Mouse (Mus musculus) cerebellum, adult 2 months (tissue): ENCODE measurements at regions not wholly inside any gene's neighbourhood (a gene's known extent, or its start where the extent isn't known, plus 50 kb on each side); places are given as distances from the start of the nearest gene placed in this dataset.

Source experiments
- DNase-seq, 2 experiments: peaks; one replicate each; pipeline ENCODE4 v3.0.0; 2021
- H3K27ac ChIP-seq: fragments of 200-500 bp; 2 replicates; pipeline ENCODE4 v1.5.1; 2012; ENCODE audit warnings: low read length, control low read depth, inconsistent platforms; ENCODE audit not compliant: insufficient read depth
- H3K27me3 ChIP-seq: fragments of 200-500 bp; 2 replicates; pipeline ENCODE4 v1.6.1; 2012; ENCODE audit warnings: inconsistent platforms, mild to moderate bottlenecking, low read length, moderate library complexity; ENCODE audit not compliant: control insufficient read depth, insufficient read depth
- H3K4me1 ChIP-seq: fragments of 200-500 bp; 2 replicates; pipeline ENCODE4 v1.6.1; 2011; ENCODE audit warnings: low read length; ENCODE audit not compliant: control insufficient read depth, insufficient read depth
- H3K4me3 ChIP-seq: fragments of 200-500 bp; replicated peaks from 2 replicates; pipeline ENCODE3; 2011; ENCODE audit warnings: mild to moderate bottlenecking, low read depth, low read length, control low read depth; ENCODE audit not compliant: insufficient read depth
- CTCF ChIP-seq: fragments of 200-500 bp; IDR thresholded peaks from 2 replicates; pipeline ENCODE4 v1.5.1; 2011; ENCODE audit warnings: low read depth, mild to moderate bottlenecking, control low read depth, low read length, moderate library complexity, borderline replicate concordance; ENCODE audit not compliant: insufficient read depth
- POLR2A ChIP-seq: fragments of 200-500 bp; IDR thresholded peaks from 2 replicates; pipeline ENCODE4 v1.6.1; 2011; ENCODE audit warnings: low read length, control low read depth, borderline replicate concordance; ENCODE audit not compliant: insufficient read depth
- WGBS: fragments of 180-500 bp; shearing (Covaris S2); methylation state at CpG from one replicate; pipeline ENCODE4 v1.1.7; 2018; 5-methylcytosine and 5-hydroxymethylcytosine counted together

DNA sequence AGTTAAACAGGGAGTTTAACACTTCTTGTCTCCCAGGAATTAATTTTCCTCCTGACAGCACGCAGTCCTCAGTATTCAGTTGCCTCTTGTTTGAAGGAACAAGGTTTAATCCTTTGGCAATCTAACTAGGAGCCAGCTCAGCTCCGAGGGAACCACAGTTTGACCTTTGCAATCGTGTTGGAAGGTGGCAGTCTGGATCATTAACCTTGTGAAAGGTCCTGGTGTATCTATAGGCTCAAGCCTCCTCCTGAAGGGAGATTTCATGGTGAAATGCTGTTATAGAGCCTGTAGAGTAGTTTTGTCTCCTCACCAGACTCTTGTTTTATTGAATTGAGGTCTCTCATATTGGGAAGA lies 1723.6 kb upstream of the Gm7489 start:
- 3% methylated on average over 3 of the region's 3 CpGs for WGBS
- Histone ChIP-seq H3K27ac (peak overlapping the region; percentile 75), H3K4me1 (peaks cover 31% of the 10 kb centered on the region), H3K27me3 (no peaks in the 10 kb centered on the region), H3K4me3 (no peak overlapping the region)
- no peak for DNase-seq
- no peak for TF ChIP-seq CTCF
- TF ChIP-seq POLR2A: no peak

DNA sequence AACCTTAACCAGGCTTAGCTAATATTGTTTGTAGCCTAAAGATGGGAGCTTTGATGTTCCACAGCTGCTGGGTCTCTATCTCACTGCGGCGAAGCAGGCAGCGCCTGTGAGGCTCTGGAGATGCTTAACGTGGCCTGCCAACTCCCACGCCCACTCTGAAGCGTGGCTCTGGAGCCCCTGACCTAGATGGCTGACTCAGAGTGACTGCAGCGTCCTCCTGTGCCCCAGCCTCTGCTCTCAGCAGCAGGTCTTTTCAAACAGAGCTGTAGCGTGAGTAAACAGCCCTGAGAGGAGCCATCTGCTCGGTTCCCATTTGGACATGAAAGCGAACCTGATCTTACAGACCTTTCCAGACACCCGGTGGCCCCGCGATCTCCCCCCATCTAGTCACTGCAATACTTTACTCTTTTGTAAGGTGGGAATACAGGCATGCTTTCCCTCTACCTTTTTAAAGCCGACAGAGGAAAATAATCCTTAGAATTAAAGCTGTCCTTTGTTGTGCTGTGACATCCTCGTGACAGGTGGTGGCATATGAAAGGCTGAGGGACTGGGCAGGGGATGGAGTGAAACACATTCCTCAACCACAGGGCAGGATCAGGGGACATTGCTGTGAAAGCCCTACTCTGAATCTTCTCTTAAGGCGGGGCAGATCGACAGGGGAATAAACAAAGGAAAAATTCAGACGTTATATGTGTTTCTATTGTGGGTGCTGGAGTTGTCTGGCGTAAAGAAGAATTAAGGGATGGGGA lies 1723.0 kb upstream of the Gm7489 start:
- no peak for TF ChIP-seq CTCF
- TF ChIP-seq POLR2A: peak; percentile 30; the same call in 1 of the 2 replicates
- peak; percentile 82 to 90 for DNase-seq
- Histone ChIP-seq H3K27ac (peak overlapping the region; percentile 79), H3K4me3 (no peak overlapping the region), H3K27me3 (no peaks in the 10 kb centered on the region), H3K4me1 (peaks cover 30% of the 10 kb centered on the region)
- 9% methylated on average over 19 of the region's 19 CpGs for whole genome bisulfite sequencing

DNA sequence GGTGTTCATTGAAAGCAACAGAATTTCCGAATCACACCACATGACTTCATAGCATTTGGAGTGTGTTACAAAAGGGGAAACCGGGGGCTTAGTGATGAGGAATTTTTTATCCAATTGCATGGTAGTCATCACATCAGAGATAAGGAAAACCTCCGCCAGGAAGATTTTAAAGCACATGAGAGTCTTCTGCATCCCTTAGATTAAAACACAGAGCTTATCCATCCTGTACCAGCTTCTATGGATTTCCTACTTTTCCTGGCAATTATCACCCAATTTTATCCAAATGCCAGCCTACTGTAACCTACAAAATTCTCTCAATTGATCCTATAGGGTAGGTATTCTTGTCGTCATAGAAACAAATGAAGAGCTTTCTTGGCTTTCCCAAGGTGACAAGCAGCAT lies 1718.6 kb upstream of the Gm7489 start:
- Histone ChIP-seq H3K27ac (no peak overlapping the region), H3K4me1 (peaks cover 22% of the 10 kb centered on the region), H3K27me3 (no peaks in the 10 kb centered on the region), H3K4me3 (no peak overlapping the region)
- 83% methylated on average over 4 of the region's 4 CpGs for WGBS
- no peak for DNase-seq
- TF ChIP-seq POLR2A: no peak
- no peak for TF ChIP-seq CTCF

DNA sequence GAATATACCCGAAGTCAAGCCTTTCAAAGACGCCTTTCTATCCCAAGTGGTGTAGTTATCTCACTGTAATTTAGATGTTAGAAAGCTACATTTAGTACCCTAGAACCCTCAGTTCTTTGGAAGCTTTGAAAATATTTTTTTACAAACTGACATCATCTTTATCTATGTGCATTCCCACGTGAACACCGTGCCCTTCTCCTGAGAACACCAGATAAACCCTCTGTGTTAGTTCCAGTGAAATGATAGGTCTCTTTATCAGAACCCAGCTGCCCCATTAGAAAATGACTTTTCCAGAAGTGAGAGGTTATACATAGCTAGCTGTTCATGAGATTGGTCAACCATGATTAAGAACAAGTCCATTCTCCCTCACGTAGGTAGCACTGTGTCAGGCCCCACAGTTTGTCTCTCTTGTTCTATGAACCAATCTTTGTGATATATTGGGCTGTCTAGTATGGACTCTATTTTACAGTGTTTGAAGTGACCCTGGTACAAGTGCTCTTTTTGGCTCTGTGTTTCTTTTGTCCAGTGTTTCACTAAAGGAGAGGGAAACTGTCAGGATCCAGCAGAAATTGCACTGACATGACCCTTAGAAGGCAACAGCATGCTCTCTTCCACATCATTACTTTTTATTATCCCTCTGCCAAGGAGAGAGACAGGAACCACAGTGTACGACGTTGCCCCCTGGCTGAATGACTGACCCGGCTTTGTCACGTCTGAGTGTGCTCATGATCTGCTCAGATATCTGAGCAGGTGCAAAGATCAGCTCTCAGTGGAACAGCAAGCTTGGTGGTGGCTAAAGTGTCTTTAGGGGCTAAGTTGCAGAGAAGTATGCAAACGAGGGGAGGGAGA lies 1717.9 kb upstream of the Gm7489 start:
- H3K27me3 ChIP-seq: no peaks in the 10 kb centered on the region
- TF ChIP-seq CTCF: no peak
- TF ChIP-seq POLR2A: no peak
- H3K27ac ChIP-seq: no peak overlapping the region
- no peak overlapping the region for H3K4me3 ChIP-seq
- peaks cover 19% of the 10 kb centered on the region for H3K4me1 ChIP-seq
- WGBS: 49% methylated on average over 10 of the region's 10 CpGs
- DNase-seq: no peak

DNA sequence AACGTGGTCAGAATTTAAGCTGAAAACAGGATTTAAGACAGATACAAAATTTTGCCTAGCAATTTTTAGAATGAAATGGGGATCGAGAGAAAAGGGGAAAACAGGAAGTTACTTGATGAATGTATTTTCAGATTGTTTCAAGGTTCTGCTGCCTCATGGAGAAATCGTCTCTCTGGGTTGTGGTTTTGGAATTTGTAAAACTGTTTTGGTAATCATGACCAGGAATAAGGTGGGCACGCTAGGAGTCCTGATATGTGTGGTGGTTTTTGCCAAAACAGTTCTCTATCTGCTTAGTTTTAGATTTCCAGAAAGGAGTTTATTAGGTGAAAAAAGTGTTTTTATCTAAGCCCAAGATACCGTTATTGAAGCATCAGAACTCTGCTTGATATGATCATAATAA lies 1716.9 kb upstream of the Gm7489 start:
- Histone ChIP-seq H3K27me3 (no peaks in the 10 kb centered on the region), H3K4me1 (peaks cover 10% of the 10 kb centered on the region), H3K4me3 (no peak overlapping the region), H3K27ac (no peak overlapping the region)
- no peak for DNase-seq
- WGBS: 86% methylated on average over 5 of the region's 5 CpGs
- no peak for TF ChIP-seq CTCF
- no peak for TF ChIP-seq POLR2A

DNA sequence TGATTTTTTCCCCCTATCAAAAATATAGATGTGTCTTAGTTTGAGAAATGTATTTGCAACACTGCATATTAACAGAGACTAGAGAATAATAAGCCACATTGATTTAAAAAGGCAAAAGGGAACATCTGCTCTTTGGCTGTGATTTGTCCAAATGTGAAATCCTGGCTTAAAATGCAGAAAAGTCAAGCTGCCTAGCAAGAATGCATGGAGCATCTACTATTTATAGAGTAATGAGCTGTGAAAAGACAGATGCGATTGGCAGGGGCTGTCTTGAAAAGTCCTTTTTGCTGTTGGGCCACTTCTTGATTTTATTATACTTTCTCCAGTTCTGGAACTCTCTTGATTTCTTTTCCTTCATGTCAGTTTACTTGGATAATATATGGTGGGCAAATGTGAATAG lies 1707.8 kb upstream of the Gm7489 start:
- Histone ChIP-seq H3K27me3 (no peaks in the 10 kb centered on the region), H3K4me1 (no peaks in the 10 kb centered on the region), H3K27ac (no peak overlapping the region), H3K4me3 (no peak overlapping the region)
- TF ChIP-seq CTCF (no peak), POLR2A (no peak)
- 38% methylated on average over 1 of the region's 1 CpGs for WGBS
- DNase-seq: no peak

DNA sequence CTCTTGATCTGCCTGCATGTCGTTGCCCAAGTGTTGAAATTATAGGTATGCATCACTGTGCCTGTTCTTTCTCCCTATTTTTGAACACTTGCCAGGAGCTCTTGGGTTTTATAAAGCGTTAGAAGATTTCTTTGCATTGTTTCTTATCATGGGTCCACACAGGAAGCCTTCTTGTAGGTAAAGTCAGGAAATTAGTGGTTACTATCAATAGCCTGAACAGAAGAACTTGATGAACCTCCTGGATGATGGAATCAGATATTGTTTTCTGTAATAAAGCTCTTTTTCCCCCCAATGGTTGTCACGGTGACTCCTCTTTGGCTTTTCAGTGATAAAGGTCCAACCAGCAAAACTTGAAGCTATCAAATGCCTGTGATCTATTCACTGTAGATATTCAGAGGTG lies 1706.0 kb upstream of the Gm7489 start:
- Histone ChIP-seq H3K4me1 (no peaks in the 10 kb centered on the region), H3K27me3 (no peaks in the 10 kb centered on the region), H3K27ac (no peak overlapping the region), H3K4me3 (no peak overlapping the region)
- WGBS: 73% methylated on average over 3 of the region's 3 CpGs
- DNase-seq: no peak
- no peak for TF ChIP-seq CTCF
- TF ChIP-seq POLR2A: no peak

DNA sequence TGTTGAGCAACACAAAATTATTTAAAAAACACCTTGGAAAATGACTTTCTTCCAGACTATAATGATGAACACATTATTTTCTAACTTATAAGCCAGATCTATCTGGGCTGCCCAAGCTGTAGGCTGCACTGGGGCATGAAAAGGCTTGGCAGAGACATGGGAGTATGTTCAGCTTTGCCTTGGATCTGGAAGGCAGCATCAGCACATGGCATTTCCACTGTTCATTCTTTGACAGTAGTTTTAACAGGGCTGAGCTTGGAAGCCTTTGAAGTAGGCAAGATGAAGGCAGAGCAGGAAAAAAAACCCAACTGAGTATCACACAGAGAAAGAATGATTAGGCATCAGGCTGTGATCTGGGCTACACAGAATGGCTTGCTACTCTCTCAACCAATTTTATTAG lies 1705.3 kb upstream of the Gm7489 start:
- Histone ChIP-seq H3K4me3 (no peak overlapping the region), H3K4me1 (no peaks in the 10 kb centered on the region), H3K27me3 (no peaks in the 10 kb centered on the region), H3K27ac (no peak overlapping the region)
- TF ChIP-seq POLR2A: no peak
- no peak for TF ChIP-seq CTCF
- no peak for DNase-seq
